Mouse (Mus musculus): ENCODE data around the gene Thbd.

DNA sequence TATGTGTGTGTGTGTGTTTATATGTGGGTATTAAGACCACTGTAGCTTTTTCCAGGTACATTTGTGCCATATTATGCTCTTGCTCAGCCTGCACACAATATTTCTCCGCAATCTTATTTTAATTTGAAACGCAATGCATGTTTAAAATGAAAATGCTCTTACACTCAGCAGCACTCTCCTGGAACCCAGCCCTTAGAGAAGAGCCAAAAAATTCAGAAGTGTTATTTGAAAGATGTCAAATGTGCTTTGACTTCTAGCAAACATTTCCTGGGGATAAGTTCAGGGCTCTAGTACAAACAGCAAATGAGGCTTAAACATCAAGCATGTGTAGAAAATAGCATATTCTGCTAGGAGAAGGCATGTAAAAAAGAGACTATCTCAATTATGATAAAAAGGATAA, 11.8 kb upstream of the Thbd start:
- TF ChIP-seq CTCF (IDR thresholded peaks at IDR 0.05), result no peak
- peak; percentile 81 for TF ChIP-seq EP300 (IDR thresholded peaks at IDR 0.05)

All from lung, postnatal 0 days (tissue).